Mouse (Mus musculus) myocyte (in vitro differentiated cells): ENCODE measurements at regions not wholly inside any gene's neighbourhood (a gene's known extent, or its start where the extent isn't known, plus 50 kb on each side); places are given as distances from the start of the nearest gene placed in this dataset.

Source experiments
- H3K27me3 ChIP-seq: one replicate; pipeline ENCODE4 v1.6.1; 2011; ENCODE audit not compliant: control insufficient read depth, insufficient read depth, insufficient read length
- H3K36me3 ChIP-seq: one replicate; pipeline ENCODE4 v1.6.1; 2011; ENCODE audit not compliant: control insufficient read depth, insufficient read depth
- H3K4me2 ChIP-seq: one replicate; pipeline ENCODE4 v1.6.1; 2011; ENCODE audit warnings: low read depth, control low read depth
- H3K4me3 ChIP-seq: one replicate; pipeline ENCODE4 v1.5.1; 2011; ENCODE audit warnings: mild to moderate bottlenecking, control low read depth, moderate library complexity
- H3K79me2 ChIP-seq: one replicate; pipeline ENCODE4 v1.6.1; 2011; ENCODE audit not compliant: control insufficient read depth, insufficient read depth
- H3ac ChIP-seq: one replicate; pipeline ENCODE4 v1.6.1; 2011; ENCODE audit not compliant: control insufficient read depth, insufficient read length
- CEBPB ChIP-seq: IDR thresholded peaks from 2 replicates; pipeline ENCODE4 v1.6.1; 2011; ENCODE audit warnings: mild to moderate bottlenecking, moderate library complexity; ENCODE audit not compliant: poor library complexity, insufficient read depth, severe bottlenecking
- E2F4 ChIP-seq: IDR thresholded peaks from one replicate; pipeline ENCODE4 v1.6.1; 2011; ENCODE audit warnings: mild to moderate bottlenecking, control low read depth, moderate library complexity; ENCODE audit not compliant: insufficient read depth
- MAX ChIP-seq: IDR thresholded peaks from one replicate; pipeline ENCODE4 v1.6.1; 2011; ENCODE audit warnings: low read depth, mild to moderate bottlenecking, control low read depth
- MYOD1 ChIP-seq, 3 experiments: IDR thresholded peaks; one replicate each; pipeline ENCODE4 v1.6.1; 2011; ENCODE audit warnings: control low read depth in 2 of 3, low read depth in 2 of 3, mild to moderate bottlenecking in 2 of 3, moderate library complexity in 1 of 3; ENCODE audit not compliant: insufficient read length in 2 of 3, control insufficient read depth in 1 of 3
- MYOG ChIP-seq, 3 experiments: IDR thresholded peaks; one replicate each; pipeline ENCODE4 v1.6.1; 2011; ENCODE audit warnings: control low read depth in 2 of 3, low read depth in 2 of 3, mild to moderate bottlenecking in 2 of 3; ENCODE audit not compliant: insufficient read length in 2 of 3, control insufficient read depth in 1 of 3, insufficient read depth in 1 of 3
- POLR2A ChIP-seq: IDR thresholded peaks from one replicate; pipeline ENCODE4 v1.6.1; 2011; ENCODE audit warnings: low read depth, mild to moderate bottlenecking, control low read depth, moderate library complexity; ENCODE audit not compliant: insufficient read length
- POLR2AphosphoS2 ChIP-seq: IDR thresholded peaks from one replicate; pipeline ENCODE4 v1.6.1; 2011; ENCODE audit warnings: low read depth, control low read depth; ENCODE audit not compliant: insufficient read length
- REST ChIP-seq: IDR thresholded peaks from one replicate; pipeline ENCODE4 v1.6.1; 2011; ENCODE audit warnings: mild to moderate bottlenecking, control low read depth, moderate library complexity; ENCODE audit not compliant: insufficient read depth, insufficient read length
- SRF ChIP-seq: IDR thresholded peaks from one replicate; pipeline ENCODE4 v1.6.1; 2011; ENCODE audit warnings: low read depth; ENCODE audit not compliant: control insufficient read depth, insufficient read length
- TCF12 ChIP-seq: IDR thresholded peaks from one replicate; pipeline ENCODE4 v1.6.1; 2011; ENCODE audit warnings: mild to moderate bottlenecking, control low read depth; ENCODE audit not compliant: poor library complexity, insufficient read depth, severe bottlenecking
- TCF3 ChIP-seq: IDR thresholded peaks from one replicate; pipeline ENCODE4 v1.6.1; 2011; ENCODE audit warnings: low read depth, control low read depth; ENCODE audit not compliant: insufficient read length
- USF1 ChIP-seq: IDR thresholded peaks from one replicate; pipeline ENCODE4 v1.6.1; 2011; ENCODE audit warnings: low read depth, mild to moderate bottlenecking, control low read depth, moderate library complexity

- no peaks in the 10 kb centered on the region for H3K79me2 ChIP-seq
- TF ChIP-seq TCF12 (no peak), MYOD1 (IDR thresholded peaks at IDR 0.05; ENCODE audit: control insufficient read depth in 1 of 3, insufficient read length in 2 of 3, low read depth in 2 of 3) (no peak), MAX (no peak), REST (no peak), E2F4 (no peak), USF1 (no peak), CEBPB (no peak), POLR2AphosphoS2 (no peak), TCF3 (no peak), POLR2A (no peak), MYOG (IDR thresholded peaks at IDR 0.05; ENCODE audit: control insufficient read depth in 1 of 3, insufficient read depth in 1 of 3, insufficient read length in 2 of 3, low read depth in 2 of 3) (no peak), SRF (no peak)
- no peak overlapping the region for H3K4me3 ChIP-seq
- no peak overlapping the region for H3ac ChIP-seq
- H3K4me2 ChIP-seq: no peak overlapping the region
- no peaks in the 10 kb centered on the region for H3K27me3 ChIP-seq
- H3K36me3 ChIP-seq: no peaks in the 10 kb centered on the region
These were observed 535.8 kb upstream of the Auts2 start for GRCm38 (mm10) chr5:133078916-133079315.

DNA sequence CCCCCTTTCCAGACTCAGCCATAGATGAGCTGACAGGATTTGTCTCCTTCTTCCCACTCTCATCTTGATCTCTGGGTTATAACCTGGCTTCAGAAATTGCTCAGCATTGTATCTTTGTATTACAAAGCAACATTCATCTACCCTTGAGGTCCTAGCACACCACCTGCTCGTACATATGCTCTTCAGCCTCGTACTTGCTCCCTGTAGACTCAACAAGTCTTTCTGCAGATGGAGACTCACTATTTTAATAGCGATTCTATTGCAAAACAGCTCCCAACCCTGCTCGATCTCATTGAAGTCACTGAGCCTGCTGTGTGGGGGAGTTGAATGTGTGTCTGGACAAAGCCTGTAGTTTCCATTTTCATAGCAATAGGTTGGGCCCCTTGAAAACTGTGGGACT, 535.2 kb upstream of the Auts2 start:
- H3K4me3 ChIP-seq: no peak overlapping the region
- no peaks in the 10 kb centered on the region for H3K36me3 ChIP-seq
- no peak overlapping the region for H3ac ChIP-seq
- no peak overlapping the region for H3K4me2 ChIP-seq
- no peaks in the 10 kb centered on the region for H3K79me2 ChIP-seq
- TF ChIP-seq E2F4 (no peak), CEBPB (no peak), POLR2A (no peak), REST (no peak), SRF (no peak), TCF12 (no peak), TCF3 (no peak), POLR2AphosphoS2 (no peak), MYOG (IDR thresholded peaks at IDR 0.05; ENCODE audit: control insufficient read depth in 1 of 3, insufficient read depth in 1 of 3, insufficient read length in 2 of 3, low read depth in 2 of 3) (no peak), USF1 (no peak), MAX (no peak), MYOD1 (IDR thresholded peaks at IDR 0.05; ENCODE audit: control insufficient read depth in 1 of 3, insufficient read length in 2 of 3, low read depth in 2 of 3) (no peak)
- H3K27me3 ChIP-seq: no peaks in the 10 kb centered on the region

GRCm38 (mm10) chr5:133073317-133073716, 530.2 kb upstream of the Auts2 start:
- Histone ChIP-seq H3ac (no peak overlapping the region), H3K36me3 (no peaks in the 10 kb centered on the region), H3K27me3 (no peaks in the 10 kb centered on the region), H3K4me3 (no peak overlapping the region), H3K79me2 (no peaks in the 10 kb centered on the region), H3K4me2 (no peak overlapping the region)
- TF ChIP-seq USF1 (no peak), CEBPB (no peak), REST (no peak), MYOD1 (IDR thresholded peaks at IDR 0.05; ENCODE audit: control insufficient read depth in 1 of 3, insufficient read length in 2 of 3, low read depth in 2 of 3) (no peak), SRF (no peak), TCF12 (no peak), TCF3 (no peak), MAX (no peak), E2F4 (no peak), MYOG (IDR thresholded peaks at IDR 0.05; ENCODE audit: control insufficient read depth in 1 of 3, insufficient read depth in 1 of 3, insufficient read length in 2 of 3, low read depth in 2 of 3) (no peak), POLR2AphosphoS2 (no peak), POLR2A (no peak)

- no peak overlapping the region for H3K4me3 ChIP-seq
- H3K4me2 ChIP-seq: no peak overlapping the region
- no peak overlapping the region for H3ac ChIP-seq
- TF ChIP-seq MAX (no peak), E2F4 (no peak), POLR2A (no peak), POLR2AphosphoS2 (no peak), CEBPB (no peak), USF1 (no peak), REST (no peak), TCF3 (no peak)
- no peaks in the 10 kb centered on the region for H3K79me2 ChIP-seq
- H3K27me3 ChIP-seq: no peaks in the 10 kb centered on the region
- H3K36me3 ChIP-seq: no peaks in the 10 kb centered on the region
These were observed 527.0 kb upstream of the Auts2 start for GRCm38 (mm10) chr5:133070141-133070540.

DNA sequence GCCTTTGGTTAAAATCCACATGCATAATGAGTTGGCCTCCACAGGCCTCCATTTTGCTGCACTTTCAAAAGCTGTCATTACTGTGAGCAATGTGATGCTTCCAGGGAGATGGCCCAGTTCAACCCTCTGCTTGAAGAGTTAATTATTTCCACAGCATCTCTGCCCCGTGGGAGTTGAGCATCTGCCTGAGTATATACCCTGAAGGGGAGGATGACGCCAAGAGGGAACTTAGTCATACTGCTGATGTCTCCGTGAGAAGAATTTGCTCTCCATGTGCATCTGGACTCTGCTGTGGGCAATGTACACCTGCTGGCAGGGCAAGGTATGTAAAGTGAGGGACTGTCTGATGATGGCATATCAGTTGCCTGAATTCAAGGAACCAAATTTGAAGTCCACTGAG, 519.3 kb upstream of the Auts2 start:
- no peaks in the 10 kb centered on the region for H3K36me3 ChIP-seq
- no peak overlapping the region for H3K4me3 ChIP-seq
- no peaks in the 10 kb centered on the region for H3K27me3 ChIP-seq
- no peaks in the 10 kb centered on the region for H3K79me2 ChIP-seq
- H3K4me2 ChIP-seq: no peak overlapping the region
- TF ChIP-seq TCF12 (no peak), E2F4 (no peak), SRF (no peak), MYOD1 (IDR thresholded peaks at IDR 0.05; ENCODE audit: control insufficient read depth in 1 of 3, insufficient read length in 2 of 3, low read depth in 2 of 3) (no peak), MYOG (IDR thresholded peaks at IDR 0.05; ENCODE audit: control insufficient read depth in 1 of 3, insufficient read depth in 1 of 3, insufficient read length in 2 of 3, low read depth in 2 of 3) (no peak), TCF3 (no peak), MAX (no peak), POLR2A (no peak), POLR2AphosphoS2 (no peak), USF1 (no peak), CEBPB (no peak), REST (no peak)
- no peak overlapping the region for H3ac ChIP-seq
